In the genomic region with DNA sequence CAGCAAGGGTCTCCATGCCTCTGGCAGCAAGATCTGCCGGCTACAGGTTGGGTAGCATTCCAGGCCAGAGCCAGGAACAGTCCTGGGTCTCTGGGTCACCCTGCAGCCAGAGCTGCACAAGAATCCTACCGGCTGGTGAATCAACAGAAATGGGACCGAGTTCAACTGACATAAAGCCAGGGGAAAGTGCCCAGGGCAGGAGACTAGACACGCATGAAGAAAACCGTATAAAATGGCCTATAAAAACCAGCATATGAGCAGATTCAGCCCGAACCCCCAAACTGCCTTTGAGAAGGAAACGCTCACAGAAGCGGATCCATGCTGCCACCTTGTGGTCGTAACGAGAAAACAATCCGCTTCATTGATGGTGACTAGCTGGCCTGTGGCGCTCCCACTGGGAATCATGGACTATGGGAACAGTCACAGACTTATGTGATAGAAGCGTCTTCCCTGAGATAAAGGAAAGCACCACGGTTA, we compare ENCODE assay signal across 8 mouse cellular contexts. TPM values are rescaled to one million over a fixed set of nuclear protein-coding genes. Genes with fewer than 3 reads are reported as not detected.
DNase-seq lines count a peak whose midpoint lies in the region; ATAC-seq lines count a peak whose summit lies in the region.

No protein-coding gene starts in this region.

- no peaks in the 10 kb centered on the region for H3K4me1 ChIP-seq in hindbrain, embryonic 14.5 days (replicated peaks; ENCODE audit: control insufficient read depth, insufficient read depth, low read length)

- H3K36me3 ChIP-seq in hindbrain, embryonic 14.5 days (replicated peaks; ENCODE audit: control insufficient read depth, insufficient read depth): no peaks in the 10 kb centered on the region

- H3K9me3 ChIP-seq in hindbrain, embryonic 14.5 days (ENCODE audit: control insufficient read depth, low read length): no peaks in the 10 kb centered on the region

- ATAC-seq in hindbrain, embryonic 14.5 days (ENCODE audit: low FRiP score): peak; percentile 48; the same call in 1 of the 2 replicates

- no peaks in the 10 kb centered on the region for H3K27me3 ChIP-seq in hindbrain, embryonic 14.5 days (ENCODE audit: control insufficient read depth, insufficient read depth, low read length)

- no peak overlapping the region for H3K27ac ChIP-seq in hindbrain, embryonic 14.5 days

- H3K9ac ChIP-seq in hindbrain, embryonic 14.5 days: peak overlapping the region; percentile 44

- peak; percentile 82 for DNase-seq in ZHBTc4 (ENCODE audit: low read depth, low spot score)
- DNase-seq in cerebellum, postnatal 25 days: peak; percentile 88 to 91
- peak; percentile 75 to 84 for DNase-seq in frontal cortex, postnatal 25 days (ENCODE audit: low spot score in 2 of 2)
- DNase-seq in hindbrain, embryonic 14.5 days (ENCODE audit: low spot score): peak; percentile 96
- peak; percentile 87 to 92 for DNase-seq in layer of hippocampus, postnatal 14 days (ENCODE audit: low spot score in 2 of 2)
- DNase-seq in lung, postnatal 10 days: peak; percentile 85
- DNase-seq in ovary, postnatal 36 days (ENCODE audit: low spot score): peak; percentile 66
- peak; percentile 34 for DNase-seq in urinary bladder, adult 2 months (ENCODE audit: low spot score)

- no peak overlapping the region for H3K4me3 ChIP-seq in hindbrain, embryonic 14.5 days (replicated peaks; ENCODE audit: low read length)

- H3K4me2 ChIP-seq in hindbrain, embryonic 14.5 days (replicated peaks): peak overlapping the region; percentile 30; the same call in 1 of the 2 replicates

- WGBS in hindbrain, embryonic 14.5 days: 3% methylated on average over 14 of the region's 14 CpGs

RNA-seq across cellular contexts. Expression of a gene that starts 15.4 kb away (rescaled TPM):
- 3.8 and 5.6 TPM in 2 replicates for polyA plus RNA-seq in hindbrain, embryonic 14.5 days (2014; fragmentation: Nextera tagmentation; extraction: Ambion mirVana)
- total RNA-seq in layer of hippocampus, postnatal 14 days (2021): 10 to 100 TPM; 10.5 to 13.1 TPM
- polyA plus RNA-seq in urinary bladder, adult 2 months (2012; rRNA removed): 9.9 and 11.3 TPM in 2 replicates

RNA-seq across cellular contexts. Expression of a gene that starts 30.0 kb away (rescaled TPM):
- 126 and 129 TPM in 2 replicates for polyA plus RNA-seq in hindbrain, embryonic 14.5 days (2014; fragmentation: Nextera tagmentation; extraction: Ambion mirVana)
- 10 to 100 TPM; 49.5 to 50.8 TPM for total RNA-seq in layer of hippocampus, postnatal 14 days (2021)
- polyA plus RNA-seq in urinary bladder, adult 2 months (2012; rRNA removed): 30.8 and 39.6 TPM in 2 replicates

RNA-seq across cellular contexts. Expression of a gene that starts 30.0 kb away (rescaled TPM):
- 88.3 and 91.9 TPM in 2 replicates for polyA plus RNA-seq in hindbrain, embryonic 14.5 days (2014; fragmentation: Nextera tagmentation; extraction: Ambion mirVana)
- 10 to 100 TPM; 47.8 to 52.5 TPM for total RNA-seq in layer of hippocampus, postnatal 14 days (2021)
- 61.1 and 75.7 TPM in 2 replicates for polyA plus RNA-seq in urinary bladder, adult 2 months (2012; rRNA removed)

RNA-seq across cellular contexts. Expression of a gene that starts 39.7 kb away (rescaled TPM):
- 0.17 and 0.22 TPM in 2 replicates for polyA plus RNA-seq in hindbrain, embryonic 14.5 days (2014; fragmentation: Nextera tagmentation; extraction: Ambion mirVana)
- under 1 TPM; 0.18 to 0.21 TPM for total RNA-seq in layer of hippocampus, postnatal 14 days (2021)
- polyA plus RNA-seq in urinary bladder, adult 2 months (2012; rRNA removed): 0.18 and 0.19 TPM in 2 replicates

Comparison
In these comparisons a context has a peak if more than half of its experiments do, and no peak if none do; other contexts are left out.
1. DNase-seq: peak in every context shown above with its lines; median percentile 96 in hindbrain, embryonic 14.5 days; 90 in cerebellum, postnatal 25 days; 90 in layer of hippocampus, postnatal 14 days; 85 in lung, postnatal 10 days; 82 in ZHBTc4; 80 in frontal cortex, postnatal 25 days; 66 in ovary, postnatal 36 days; 34 in urinary bladder, adult 2 months.